Mouse (Mus musculus) frontal cortex, postnatal 36 days (tissue): ENCODE results near the gene Dpf1.

ENCODE experiments used
- DNase-seq, 2 experiments: peaks; one replicate each; pipeline ENCODE4 v3.0.0; 2022; ENCODE audit warnings: low spot score in 2 of 2

The Dpf1 gene

GRCm38 (mm10) chr7:29288942-29289638 is 14.7 kb upstream of the Dpf1 start, which contains the start of gene Ppp1r14a:
TSS of gene Ppp1r14a (plus strand) at chr7:29289308.
- DNase-seq = no peak

GRCm38 (mm10) chr7:29289856-29290255 is 13.9 kb upstream of the Dpf1 start:
- DNase-seq = no peak

- DNase-seq = no peak
These were observed 12.9 kb upstream of the Dpf1 start for GRCm38 (mm10) chr7:29290691-29291485.

GRCm38 (mm10) chr7:29291616-29292457 is 11.9 kb upstream of the Dpf1 start:
- no peak for DNase-seq

- DNase-seq = no peak
These were observed 11.2 kb upstream of the Dpf1 start for GRCm38 (mm10) chr7:29292458-29293098.

- DNase-seq = no peak
These were observed 10.4 kb upstream of the Dpf1 start for GRCm38 (mm10) chr7:29293131-29294065.

- DNase-seq = no peak
These were observed 9.5 kb upstream of the Dpf1 start for GRCm38 (mm10) chr7:29294111-29294761.

- no peak for DNase-seq
These were observed 7.7 kb upstream of the Dpf1 start for GRCm38 (mm10) chr7:29295861-29296647.

GRCm38 (mm10) chr7:29296998-29297397 is 6.8 kb upstream of the Dpf1 start:
- peak in 1 of 2 experiments; percentile 67 for DNase-seq

GRCm38 (mm10) chr7:29301127-29301566 is 2.6 kb upstream of the Dpf1 start:
- DNase-seq = peak; percentile 71 to 73

- DNase-seq = no peak
These were observed 1.1 kb upstream of the Dpf1 start for GRCm38 (mm10) chr7:29302641-29303040.

GRCm38 (mm10) chr7:29304463-29305262 is 912 bp downstream of the Dpf1 start:
- peak in 1 of 2 experiments; percentile 55 for DNase-seq

GRCm38 (mm10) chr7:29305263-29305988 is 1.7 kb downstream of the Dpf1 start:
- no peak for DNase-seq

GRCm38 (mm10) chr7:29306108-29306507 is 2.4 kb downstream of the Dpf1 start:
- no peak for DNase-seq

- peak in 1 of 2 experiments; percentile 67 for DNase-seq
These were observed 2.9 kb downstream of the Dpf1 start for GRCm38 (mm10) chr7:29306619-29307018.

- DNase-seq = peak; percentile 93
These were observed 3.8 kb downstream of the Dpf1 start for GRCm38 (mm10) chr7:29307350-29308104.
